Mouse (Mus musculus): ENCODE measurements around the gene Bglap. TPM values are rescaled to one million over a fixed set of nuclear protein-coding genes. Genes with fewer than 3 reads are reported as not detected.
"Not testable (repeated sequence)": the region's sequence is repeated elsewhere in the genome, so short reads cannot be mapped to it uniquely, and the experiment has no call there.

Bglap gene
- total RNA-seq, 1 experiment from 2014 or later = not detected

- ATAC-seq (replicated peaks; ENCODE audit: low read depth, poor library complexity, severe bottlenecking) = no peak
Observed at GRCm38 (mm10) chr3:88395742-88396141, 11.5 kb upstream of the Bglap start.

- no peak for ATAC-seq (replicated peaks; ENCODE audit: low read depth, poor library complexity, severe bottlenecking)
Observed at GRCm38 (mm10) chr3:88395288-88395687, 11.0 kb upstream of the Bglap start.

DNA sequence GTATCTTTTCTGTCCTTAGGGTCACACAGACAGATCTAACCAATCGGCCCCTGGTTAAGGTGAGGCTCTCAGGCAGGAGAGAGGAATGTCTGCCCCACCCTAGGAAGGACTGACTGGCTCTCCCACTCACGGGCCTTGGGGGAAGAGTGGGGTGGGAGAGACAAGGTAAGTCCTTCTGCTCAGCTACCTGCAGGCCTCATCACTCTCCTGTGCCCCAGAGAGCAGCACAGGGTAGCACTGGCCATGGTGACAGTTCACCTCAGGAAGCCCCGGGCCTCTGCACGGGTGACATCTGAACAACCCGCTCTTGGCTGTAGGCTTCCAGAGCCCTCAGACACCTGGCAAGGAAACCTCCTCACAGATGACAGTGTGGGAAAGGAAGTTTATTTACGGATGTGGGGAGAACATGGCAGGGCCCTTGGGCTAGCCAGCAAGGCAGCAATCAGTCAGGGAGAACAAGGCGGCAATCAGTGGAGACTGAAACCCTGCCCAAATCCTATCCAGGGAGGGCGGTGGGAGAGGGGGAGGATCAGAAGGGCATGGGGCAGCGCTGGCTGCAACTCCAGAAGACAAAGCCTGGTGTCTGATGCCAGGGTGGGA is 9.6 kb upstream of the Bglap start:
- no peak for ATAC-seq (replicated peaks; ENCODE audit: low read depth, poor library complexity, severe bottlenecking)

GRCm38 (mm10) chr3:88382383-88382782 is 1.9 kb downstream of the Bglap start:
- not testable (repeated sequence) for ATAC-seq (replicated peaks; ENCODE audit: low read depth, poor library complexity, severe bottlenecking)

DNA sequence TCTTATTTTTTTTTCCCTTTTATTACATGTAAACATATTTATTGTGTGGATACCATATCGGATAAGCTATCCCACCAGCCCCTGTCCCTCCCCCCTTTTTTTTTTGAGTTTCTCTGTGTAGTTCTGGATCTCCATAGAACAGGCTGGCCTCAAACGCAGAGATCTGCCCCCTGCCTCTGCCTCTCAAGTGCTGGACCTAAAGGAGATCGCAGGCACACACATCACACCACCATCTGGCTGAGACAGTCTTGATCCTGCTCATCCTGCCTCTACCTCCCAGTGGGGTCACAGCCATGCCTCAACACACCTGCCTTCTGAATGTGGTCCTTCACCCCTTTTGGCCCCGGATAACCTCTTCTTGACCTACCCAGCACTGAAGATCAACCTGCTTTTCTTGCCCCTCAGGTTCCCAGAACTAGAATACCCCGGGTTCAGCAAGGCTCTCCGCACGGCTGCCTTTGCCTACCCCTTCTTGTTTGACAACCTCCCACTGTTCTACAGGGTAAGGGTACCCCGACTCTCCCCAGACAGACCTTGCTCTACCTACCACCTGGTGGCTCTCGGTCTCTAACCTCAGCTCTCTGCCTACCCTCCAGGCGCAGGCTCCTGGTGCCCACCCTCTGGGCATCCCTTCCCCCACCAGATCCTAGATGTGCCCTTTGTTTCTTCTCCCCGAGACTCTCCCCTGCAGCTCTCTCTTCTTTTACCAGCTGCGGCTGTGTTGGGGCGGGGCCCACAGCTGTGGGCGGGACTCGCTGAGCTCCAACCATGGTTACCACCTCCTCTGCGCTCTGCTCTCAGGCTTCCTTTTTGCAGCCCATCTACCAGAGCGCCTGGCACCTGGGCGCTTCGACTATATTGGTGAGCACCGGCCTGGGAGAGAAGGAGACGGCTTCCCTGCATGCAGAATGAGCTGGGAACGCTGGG is 2.6 kb downstream of the Bglap start:
- peak; percentile 92 for ATAC-seq (replicated peaks; ENCODE audit: low read depth, poor library complexity, severe bottlenecking)

DNA sequence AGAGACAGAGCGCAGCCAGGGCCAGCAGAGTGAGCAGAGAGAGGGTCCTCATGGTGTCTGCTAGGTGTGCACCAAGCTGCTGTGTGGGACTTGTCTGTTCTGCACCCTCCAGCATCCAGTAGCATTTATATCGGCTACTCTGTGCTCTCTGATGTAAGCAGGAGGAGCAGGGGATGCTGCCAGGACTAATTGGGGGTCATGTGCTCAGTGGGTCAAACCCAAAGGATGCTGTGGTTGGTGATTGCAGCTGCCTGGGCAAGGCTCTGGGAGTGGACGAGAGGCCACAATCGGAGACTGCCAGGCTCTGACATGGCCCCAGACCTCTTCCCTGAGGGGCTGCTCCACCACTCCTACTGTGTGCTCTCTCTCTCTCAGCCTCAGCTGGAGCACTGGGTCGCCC is 5.7 kb downstream of the Bglap start, which contains the start of gene Bglap2:
Gene Bglap2, minus strand, starts transcription at position 101 of the 400 bp plus-strand sequence.
- ATAC-seq (replicated peaks; ENCODE audit: low read depth, poor library complexity, severe bottlenecking) = not testable (repeated sequence)

DNA sequence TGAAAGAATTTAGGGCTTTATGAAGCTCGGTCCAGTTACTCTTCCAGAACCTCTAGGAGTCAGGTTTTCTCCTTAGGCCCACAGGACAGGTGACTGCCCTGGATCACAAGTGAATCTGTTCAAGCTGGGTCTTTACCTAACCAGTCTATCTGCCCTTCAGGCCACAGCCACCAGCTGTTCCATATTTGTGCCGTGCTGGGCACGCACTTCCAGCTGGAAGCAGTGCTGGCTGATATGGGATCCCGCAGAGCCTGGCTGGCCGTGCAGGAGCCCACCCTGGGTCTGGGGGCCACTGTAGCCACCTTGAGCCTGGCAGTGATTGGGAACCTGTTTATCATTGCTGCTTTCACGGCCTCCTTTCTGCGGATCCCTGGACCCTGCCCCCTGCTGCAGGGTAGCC is 7.6 kb downstream of the Bglap start:
- ATAC-seq (replicated peaks; ENCODE audit: low read depth, poor library complexity, severe bottlenecking) = not testable (repeated sequence)

GRCm38 (mm10) chr3:88375750-88376626 is 8.3 kb downstream of the Bglap start:
- peak; percentile 89 for ATAC-seq (replicated peaks; ENCODE audit: low read depth, poor library complexity, severe bottlenecking)

GRCm38 (mm10) chr3:88372643-88373042 is 11.6 kb downstream of the Bglap start, which contains the start of gene Bglap3:
Gene Bglap3 (minus strand): TSS chr3:88372743.
- not testable (repeated sequence) for ATAC-seq (replicated peaks; ENCODE audit: low read depth, poor library complexity, severe bottlenecking)

- ATAC-seq (replicated peaks; ENCODE audit: low read depth, poor library complexity, severe bottlenecking) = not testable (repeated sequence)
Observed at GRCm38 (mm10) chr3:88368511-88368910, 15.8 kb downstream of the Bglap start.

GRCm38 (mm10) chr3:88367517-88367916 is 16.7 kb downstream of the Bglap start:
- not testable (repeated sequence) for ATAC-seq (replicated peaks; ENCODE audit: low read depth, poor library complexity, severe bottlenecking)

GRCm38 (mm10) chr3:88366830-88367428 is 17.3 kb downstream of the Bglap start:
- ATAC-seq (replicated peaks; ENCODE audit: low read depth, poor library complexity, severe bottlenecking) = peak; percentile 86

DNA sequence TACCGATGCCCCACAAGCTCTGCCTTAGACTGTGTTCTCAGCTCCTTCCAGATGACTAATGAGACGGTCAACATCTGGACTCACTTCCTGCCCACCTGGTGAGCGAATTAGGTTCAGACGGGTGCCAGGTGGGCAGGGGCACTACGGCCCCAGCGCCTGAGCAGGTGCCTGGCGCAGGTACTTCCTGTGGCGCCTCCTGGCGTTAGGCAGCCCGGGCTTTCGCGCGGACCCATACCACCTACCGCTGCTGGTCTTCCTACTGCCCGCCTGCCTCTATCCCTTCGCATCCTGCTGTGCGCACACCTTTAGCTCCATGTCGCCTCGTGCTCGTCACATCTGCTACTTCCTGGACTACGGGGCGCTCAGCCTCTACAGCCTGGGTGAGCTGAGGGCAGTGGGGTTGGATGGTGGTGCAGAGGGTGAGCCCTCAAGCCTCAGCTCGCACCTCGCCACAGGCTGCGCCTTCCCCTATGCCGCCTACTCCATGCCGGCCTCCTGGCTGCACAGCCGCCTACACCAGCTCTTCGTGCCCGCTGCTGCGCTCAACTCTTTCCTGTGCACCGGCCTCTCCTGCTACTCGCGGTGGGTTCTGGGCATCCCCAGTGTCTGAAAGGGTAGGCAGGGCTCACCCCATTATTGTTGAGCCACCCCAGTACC is 18.4 kb downstream of the Bglap start:
- no peak for ATAC-seq (replicated peaks; ENCODE audit: low read depth, poor library complexity, severe bottlenecking)

DNA sequence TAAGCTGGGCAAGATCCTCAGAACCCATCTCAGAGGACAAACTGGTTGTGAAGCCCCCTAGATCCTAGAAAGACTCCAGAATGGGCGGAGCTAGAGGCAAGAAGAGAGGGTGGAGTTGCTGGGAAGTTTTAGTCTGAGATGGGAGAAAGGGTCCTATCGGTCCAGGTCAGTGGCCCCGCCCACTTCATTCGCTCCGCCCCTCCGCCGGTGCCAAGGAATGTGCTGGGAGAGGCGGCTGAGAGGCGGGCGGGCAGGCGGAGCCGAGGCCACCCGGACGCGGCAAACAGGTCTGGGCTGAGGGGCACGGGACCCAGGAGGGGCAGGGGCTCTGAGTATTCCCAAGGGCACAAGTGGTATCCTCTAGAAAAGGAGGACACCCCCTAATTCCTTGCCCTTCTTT is 19.9 kb downstream of the Bglap start, which contains the start of gene Paqr6:
Gene Paqr6, plus strand, starts transcription at position 248 of the 400 bp plus-strand sequence.
- no peak for ATAC-seq (replicated peaks; ENCODE audit: low read depth, poor library complexity, severe bottlenecking)

GRCm38 (mm10) chr3:88363700-88364099 is 20.6 kb downstream of the Bglap start:
- no peak for ATAC-seq (replicated peaks; ENCODE audit: low read depth, poor library complexity, severe bottlenecking)

- no peak for ATAC-seq (replicated peaks; ENCODE audit: low read depth, poor library complexity, severe bottlenecking)
Observed at GRCm38 (mm10) chr3:88361612-88362313, 22.5 kb downstream of the Bglap start.

DNA sequence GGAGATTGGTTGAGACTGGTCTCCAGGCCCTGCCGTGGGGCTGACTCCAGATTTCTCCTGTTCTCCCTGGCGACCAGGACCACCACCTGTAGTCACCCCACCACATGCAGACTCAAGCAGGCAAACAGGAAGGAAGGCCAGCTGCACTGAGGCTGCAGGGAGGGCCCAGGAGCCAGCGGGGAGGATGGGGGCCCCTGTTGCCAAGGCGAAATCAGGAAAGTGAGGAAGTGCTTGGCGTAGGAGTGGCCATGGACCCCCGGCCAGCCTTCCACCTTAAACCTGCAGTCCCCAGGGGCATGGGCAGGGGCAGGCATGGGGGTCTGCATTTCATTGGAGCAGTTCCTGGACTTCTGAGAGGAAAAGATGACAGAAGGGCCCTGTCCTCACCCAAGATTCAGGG is 23.2 kb downstream of the Bglap start:
- ATAC-seq (replicated peaks; ENCODE audit: low read depth, poor library complexity, severe bottlenecking) = no peak

DNA sequence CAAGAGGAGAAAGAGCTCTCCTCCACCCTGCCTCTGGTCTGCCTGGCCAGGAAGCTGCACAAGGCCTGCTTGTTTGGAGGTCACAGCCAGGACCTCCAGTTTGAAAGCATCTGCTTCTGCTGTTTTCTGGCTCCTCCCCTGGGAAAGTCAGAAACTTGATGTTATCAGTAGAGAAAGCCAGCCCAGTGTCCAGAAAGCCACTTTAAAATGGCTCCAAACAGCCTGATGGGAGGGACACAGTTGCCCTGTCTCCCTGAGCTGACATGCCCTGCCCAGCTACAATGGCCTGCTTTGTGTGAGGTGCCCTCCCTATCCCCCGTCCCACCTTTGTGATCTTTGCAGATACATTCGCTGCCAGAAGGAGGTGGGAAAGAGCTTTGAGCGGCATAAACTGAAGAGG is 24.3 kb downstream of the Bglap start:
- no peak for ATAC-seq (replicated peaks; ENCODE audit: low read depth, poor library complexity, severe bottlenecking)

DNA sequence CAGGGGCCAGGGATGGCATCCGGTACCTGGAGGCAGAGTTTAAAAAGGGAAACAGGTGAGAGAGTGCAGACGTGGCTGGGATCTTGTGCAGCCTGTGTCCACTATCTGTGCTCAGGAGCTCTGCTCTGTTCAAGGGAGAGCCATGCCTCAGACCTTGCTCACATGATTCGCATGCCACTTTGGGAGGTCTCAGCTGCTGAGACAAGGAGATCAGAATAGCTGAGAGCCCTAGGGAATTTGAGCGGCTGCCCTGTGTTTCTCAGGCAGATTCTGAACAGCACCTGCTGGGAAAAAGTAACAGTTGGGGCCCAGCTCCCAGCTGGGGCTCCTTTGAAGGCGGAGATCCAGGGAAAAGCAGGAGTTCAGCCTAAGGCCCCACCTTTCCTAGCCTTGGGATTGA is 24.7 kb downstream of the Bglap start:
- no peak for ATAC-seq (replicated peaks; ENCODE audit: low read depth, poor library complexity, severe bottlenecking)
